Mouse (Mus musculus) midbrain, embryonic 16.5 days (tissue): ENCODE data around the gene Arsa. TPM values are rescaled to one million over a fixed set of nuclear protein-coding genes. Genes with fewer than 3 reads are reported as not detected.

Experiments
- ATAC-seq: fragments of 200-750 bp; cut with Nextera tagmentation; 2 replicates; pipeline ENCODE4 v1.8.0; 2017; ENCODE audit warnings: moderate TSS enrichment
- H3K27ac ChIP-seq: fragments of 300-500 bp; sonication (generic); 2 replicates; pipeline ENCODE4 v1.5.1; 2014; ENCODE audit warnings: mild to moderate bottlenecking, low read length, mixed read lengths
- H3K27me3 ChIP-seq: fragments of 300-500 bp; sonication (generic); 2 replicates; pipeline ENCODE4 v1.6.1; 2014; ENCODE audit warnings: low read depth, low read length, mixed read lengths; ENCODE audit not compliant: control insufficient read depth, insufficient read depth
- H3K36me3 ChIP-seq: fragments of 300-500 bp; sonication (generic); 2 replicates; pipeline ENCODE4 v1.6.1; 2014; ENCODE audit warnings: mild to moderate bottlenecking, low read length, moderate library complexity, mixed read lengths; ENCODE audit not compliant: control insufficient read depth, insufficient read depth
- H3K4me1 ChIP-seq: fragments of 300-500 bp; sonication (generic); 2 replicates; pipeline ENCODE4 v1.6.1; 2014; ENCODE audit warnings: mild to moderate bottlenecking, low read length, mixed read lengths; ENCODE audit not compliant: control insufficient read depth, insufficient read depth
- H3K4me2 ChIP-seq: fragments of 300-500 bp; sonication (generic); 2 replicates; pipeline ENCODE4 v1.6.1; 2014; ENCODE audit warnings: mild to moderate bottlenecking, low read length, mixed read lengths
- H3K4me3 ChIP-seq: fragments of 300-500 bp; sonication (generic); 2 replicates; pipeline ENCODE4 v1.5.1; 2014; ENCODE audit warnings: low read depth, mild to moderate bottlenecking, low read length, moderate library complexity, mixed read lengths
- H3K9ac ChIP-seq: fragments of 300-500 bp; sonication (generic); 2 replicates; pipeline ENCODE4 v1.6.1; 2014; ENCODE audit warnings: low read depth, low read length, mixed read lengths
- H3K9me3 ChIP-seq: fragments of 300-500 bp; sonication (generic); replicated peaks from 2 replicates; pipeline ENCODE4 v1.6.1; 2014; ENCODE audit warnings: mild to moderate bottlenecking, low read length, mixed read lengths; ENCODE audit not compliant: control insufficient read depth, poor library complexity, severe bottlenecking
- WGBS: fragments of 180-500 bp; shearing (Covaris S2); extraction: QIAGEN DNeasy Blood & Tissue Kit; methylation state at CpG from one replicate; pipeline ENCODE4 v1.1.7; 2014; 5-methylcytosine and 5-hydroxymethylcytosine counted together
- polyA plus RNA-seq: library from polyadenylated mRNA; unstranded; fragments of >200 nt; fragmentation: Nextera tagmentation; extraction: Ambion mirVana; gene quantifications from 2 replicates; pipeline ENCODE4 v1.2.1, GENCODE M21; 2015

The Arsa gene
- polyA plus RNA-seq, 1 experiment from 2014 or later = 37.6 TPM

GRCm38 (mm10) chr15:89453865-89454478 is 23.3 kb downstream of the Arsa start, which contains the start of gene Mapk8ip2:
TSS of gene Mapk8ip2 (plus strand) at chr15:89453913.
- under 1% methylated on average over 50 of the region's 53 CpGs for WGBS
- peak; percentile 79 for ATAC-seq
- H3K4me3 ChIP-seq = peak within 1 kb of the TSS; percentile 73
- peaks cover 23% of the 10 kb centered on the region for H3K4me1 ChIP-seq
- peak within 1 kb of the TSS; percentile 85 for H3K9ac ChIP-seq
- H3K36me3 ChIP-seq = peaks cover 19% of the 10 kb centered on the region
- H3K9me3 ChIP-seq = no peaks in the 10 kb centered on the region
- H3K4me2 ChIP-seq = peak within 1 kb of the TSS; percentile 98
- H3K27ac ChIP-seq = peak within 1 kb of the TSS; percentile 90
- H3K27me3 ChIP-seq = no peaks in the 10 kb centered on the region

GRCm38 (mm10) chr15:89452906-89453864 is 24.0 kb downstream of the Arsa start:
- Histone ChIP-seq H3K36me3 (peaks cover 16% of the 10 kb centered on the region), H3K4me1 (peaks cover 23% of the 10 kb centered on the region), H3K27ac (peak overlapping the region; percentile 90), H3K27me3 (no peaks in the 10 kb centered on the region), H3K4me2 (peak overlapping the region; percentile 98), H3K9ac (peak overlapping the region; percentile 85), H3K9me3 (no peaks in the 10 kb centered on the region), H3K4me3 (peak overlapping the region; percentile 73)
- 4% methylated on average over 24 of the region's 24 CpGs for WGBS
- peak; percentile 72 for ATAC-seq

- ATAC-seq = no peak
- Histone ChIP-seq H3K36me3 (0 out of 2 replicates have a peak, but pooled peaks cover 3% of the 10 kb centered on the region), H3K9me3 (no peaks in the 10 kb centered on the region), H3K4me1 (no peaks in the 10 kb centered on the region), H3K4me2 (no peak overlapping the region), H3K4me3 (no peak overlapping the region), H3K9ac (no peak overlapping the region), H3K27me3 (no peaks in the 10 kb centered on the region), H3K27ac (no peak overlapping the region)
- WGBS = 38% methylated on average over 8 of the region's 8 CpGs
Observed at GRCm38 (mm10) chr15:89442486-89443070, 34.6 kb downstream of the Arsa start.

GRCm38 (mm10) chr15:89435878-89436277 is 41.3 kb downstream of the Arsa start:
- Histone ChIP-seq H3K4me1 (peaks cover 2% of the 10 kb centered on the region; the same call in 1 of the 2 replicates), H3K9ac (no peak overlapping the region), H3K4me2 (no peak overlapping the region), H3K9me3 (no peaks in the 10 kb centered on the region), H3K27ac (no peak overlapping the region), H3K27me3 (no peaks in the 10 kb centered on the region), H3K36me3 (no peaks in the 10 kb centered on the region), H3K4me3 (no peak overlapping the region)
- 92% methylated on average over 5 of the region's 5 CpGs for WGBS
- ATAC-seq = no peak

- 73% methylated on average over 3 of the region's 3 CpGs for WGBS
Observed at GRCm38 (mm10) chr15:89434136-89434535, 43.1 kb downstream of the Arsa start.

GRCm38 (mm10) chr15:89432946-89433345 is 44.3 kb downstream of the Arsa start:
- Histone ChIP-seq H3K36me3 (no peaks in the 10 kb centered on the region), H3K4me3 (no peak overlapping the region), H3K27me3 (no peaks in the 10 kb centered on the region), H3K27ac (no peak overlapping the region), H3K4me1 (peaks cover 11% of the 10 kb centered on the region), H3K9me3 (no peaks in the 10 kb centered on the region), H3K4me2 (no peak overlapping the region), H3K9ac (no peak overlapping the region)
- 72% methylated on average over 4 of the region's 4 CpGs for WGBS
- ATAC-seq = no peak

More at GRCm38 (mm10) chr15:89434136-89434535, 43.1 kb downstream of the Arsa start:
- Histone ChIP-seq H3K4me2 (no peak overlapping the region), H3K9ac (no peak overlapping the region), H3K27ac (no peak overlapping the region), H3K36me3 (no peaks in the 10 kb centered on the region), H3K4me1 (peaks cover 2% of the 10 kb centered on the region), H3K27me3 (no peaks in the 10 kb centered on the region), H3K9me3 (no peaks in the 10 kb centered on the region), H3K4me3 (no peak overlapping the region)
- ATAC-seq = no peak

- WGBS = 95% methylated on average over 6 of the region's 6 CpGs
- Histone ChIP-seq H3K9me3 (no peaks in the 10 kb centered on the region), H3K27ac (no peak overlapping the region), H3K36me3 (peaks cover 6% of the 10 kb centered on the region), H3K4me1 (peaks cover 11% of the 10 kb centered on the region), H3K27me3 (no peaks in the 10 kb centered on the region), H3K9ac (no peak overlapping the region), H3K4me2 (no peak overlapping the region), H3K4me3 (no peak overlapping the region)
- ATAC-seq = no peak
Observed at GRCm38 (mm10) chr15:89431806-89432205, 45.4 kb downstream of the Arsa start.

- 88% methylated on average over 3 of the region's 3 CpGs for WGBS
- Histone ChIP-seq H3K27ac (no peak overlapping the region), H3K4me3 (no peak overlapping the region), H3K9me3 (no peaks in the 10 kb centered on the region), H3K36me3 (peaks cover 8% of the 10 kb centered on the region), H3K9ac (0 out of 2 replicates have a peak overlapping the region, but pooled peaks have one; percentile 28), H3K27me3 (no peaks in the 10 kb centered on the region), H3K4me2 (no peak overlapping the region), H3K4me1 (peaks cover 11% of the 10 kb centered on the region)
- no peak for ATAC-seq
Observed at GRCm38 (mm10) chr15:89431271-89431670, 46.0 kb downstream of the Arsa start.
